Mouse (Mus musculus): ENCODE measurements around the gene Inafm2. TPM values are rescaled to one million over a fixed set of nuclear protein-coding genes. Genes with fewer than 3 reads are reported as not detected.
A peak's percentile ranks its signal among the peaks of the same experiment; 100 is the strongest.

Inafm2 gene
- polyA plus RNA-seq, 1 experiment from 2014 or later, result 23.1 TPM

DNA sequence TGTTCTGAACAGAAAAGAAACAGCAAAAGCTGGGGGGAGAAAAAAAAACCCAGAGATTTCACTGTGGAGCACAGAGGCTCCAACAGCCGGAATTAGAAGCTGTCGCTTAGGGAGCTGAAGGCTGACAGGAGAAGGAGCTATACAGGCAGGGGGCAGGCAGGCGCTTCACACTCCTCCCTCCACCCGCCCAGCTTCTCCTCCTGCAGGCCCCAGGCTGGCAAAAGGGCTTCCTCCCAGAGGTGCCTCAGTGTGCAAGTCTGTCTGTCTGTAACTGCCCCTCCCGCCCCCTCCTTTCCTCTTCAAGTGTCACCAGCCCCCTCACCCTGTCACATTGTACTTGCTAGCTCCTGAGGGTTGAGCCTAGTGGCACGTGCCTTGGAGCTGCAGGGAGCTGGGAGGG is 39.1 kb upstream of the Inafm2 start:
- Histone ChIP-seq H3K4me1 (peaks cover 36% of the 10 kb centered on the region), H3K4me3 (replicated peaks) (no peak overlapping the region), H3K9ac (no peak overlapping the region), H3K9me3 (no peaks in the 10 kb centered on the region), H3K27me3 (replicated peaks) (peaks cover 97% of the 10 kb centered on the region), H3K27ac (no peak overlapping the region), H3K36me3 (no peaks in the 10 kb centered on the region), H3K4me2 (no peak overlapping the region)
- ATAC-seq (ENCODE audit: insufficient read depth, low FRiP score, low read depth), result no peak
- 17% methylated on average over 6 of the region's 6 CpGs for WGBS

DNA sequence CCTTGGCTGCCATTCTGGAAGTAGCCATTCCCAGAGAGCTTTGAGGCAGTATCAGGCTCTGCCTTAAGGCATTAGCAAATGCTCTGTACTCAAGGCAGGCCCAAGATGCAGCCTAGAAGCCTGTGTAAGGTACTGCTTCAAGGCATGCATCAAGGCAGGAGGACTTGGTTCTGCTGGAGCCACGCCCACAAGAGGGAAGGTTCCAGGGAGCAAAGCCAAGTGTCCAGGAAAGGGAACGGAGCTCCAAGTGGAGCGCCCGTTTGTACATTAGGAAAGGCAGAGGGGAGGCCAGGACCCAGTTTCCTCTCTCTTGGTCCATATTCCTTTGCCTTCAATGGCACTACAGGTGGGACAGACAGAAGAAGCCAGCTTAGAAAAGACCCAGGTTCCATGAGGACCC is 37.1 kb upstream of the Inafm2 start:
- 66% methylated on average over 4 of the region's 4 CpGs for WGBS
- peaks cover 96% of the 10 kb centered on the region for H3K27me3 ChIP-seq (replicated peaks)
- H3K36me3 ChIP-seq, result no peaks in the 10 kb centered on the region
- no peak overlapping the region for H3K27ac ChIP-seq
- H3K4me3 ChIP-seq (replicated peaks), result no peak overlapping the region
- no peak overlapping the region for H3K9ac ChIP-seq
- H3K4me2 ChIP-seq, result no peak overlapping the region
- H3K9me3 ChIP-seq, result no peaks in the 10 kb centered on the region
- peaks cover 23% of the 10 kb centered on the region for H3K4me1 ChIP-seq
- ATAC-seq (ENCODE audit: insufficient read depth, low FRiP score, low read depth), result no peak

DNA sequence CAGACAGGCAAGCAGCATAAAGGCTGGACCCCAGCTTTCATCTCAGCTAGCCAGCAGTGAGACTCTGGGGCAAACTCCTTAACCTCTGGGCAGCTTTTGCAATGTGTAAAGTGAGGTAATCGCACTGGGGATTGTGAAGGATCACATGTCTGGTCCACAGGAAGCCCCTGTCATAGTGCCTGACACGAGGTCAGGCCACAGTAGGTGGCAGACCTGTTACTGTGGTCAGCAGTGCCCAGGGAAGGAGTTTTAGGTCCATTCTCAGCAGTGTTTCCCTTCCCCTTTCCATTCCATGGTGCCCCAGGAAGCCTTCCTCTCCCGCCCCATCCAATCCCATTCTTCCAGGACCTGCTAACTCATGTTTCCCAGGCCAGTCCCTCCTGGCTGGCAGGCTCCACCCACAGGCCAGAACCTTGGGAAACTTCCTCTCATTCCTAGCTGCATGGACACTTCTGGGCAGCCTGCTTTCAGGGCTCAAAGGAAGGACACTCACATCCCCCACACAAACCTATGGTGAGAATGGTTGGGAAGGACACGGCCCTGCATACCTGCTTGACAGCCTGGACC is 35.8 kb upstream of the Inafm2 start:
- ATAC-seq (ENCODE audit: insufficient read depth, low FRiP score, low read depth), result no peak
- no peak overlapping the region for H3K4me2 ChIP-seq
- H3K9ac ChIP-seq, result no peak overlapping the region
- peaks cover 13% of the 10 kb centered on the region; the same call in 1 of the 2 replicates for H3K4me1 ChIP-seq
- H3K27ac ChIP-seq, result no peak overlapping the region
- H3K27me3 ChIP-seq (replicated peaks), result peaks cover 87% of the 10 kb centered on the region
- H3K9me3 ChIP-seq, result no peaks in the 10 kb centered on the region
- H3K36me3 ChIP-seq, result no peaks in the 10 kb centered on the region
- WGBS, result 47% methylated on average over 4 of the region's 4 CpGs
- H3K4me3 ChIP-seq (replicated peaks), result no peak overlapping the region

DNA sequence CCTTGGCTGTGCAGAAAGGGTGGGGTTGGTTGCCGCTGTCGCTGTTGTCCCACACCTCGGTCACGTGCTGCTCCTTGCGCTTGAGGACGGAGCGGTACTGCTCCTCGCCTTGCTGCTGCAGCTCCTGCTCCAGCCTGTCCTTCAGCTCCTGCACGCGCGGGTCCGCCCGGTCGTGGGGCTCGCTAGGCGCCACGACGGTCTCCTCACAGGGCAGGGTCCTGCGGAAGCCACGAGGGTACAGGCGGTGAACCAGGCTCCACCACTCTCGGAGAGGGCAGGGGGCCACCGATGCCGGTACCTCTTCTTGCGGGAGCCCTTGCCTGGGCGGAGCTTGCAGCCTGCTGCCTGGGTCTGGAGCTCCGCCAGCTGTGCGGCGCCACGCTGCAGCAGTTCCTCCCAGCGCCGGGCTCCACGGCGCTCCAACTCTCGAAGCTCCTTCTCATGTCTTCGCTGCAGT is 34.5 kb upstream of the Inafm2 start:
- Histone ChIP-seq H3K4me3 (replicated peaks) (peak overlapping the region; percentile 39), H3K9me3 (no peaks in the 10 kb centered on the region), H3K27ac (no peak overlapping the region), H3K9ac (peak overlapping the region; percentile 2; the same call in 1 of the 2 replicates), H3K4me1 (peaks cover 13% of the 10 kb centered on the region; the same call in 1 of the 2 replicates), H3K4me2 (peak overlapping the region; percentile 86), H3K27me3 (replicated peaks) (peaks cover 74% of the 10 kb centered on the region), H3K36me3 (no peaks in the 10 kb centered on the region)
- ATAC-seq (ENCODE audit: insufficient read depth, low FRiP score, low read depth), result peak; percentile 68
- WGBS, result 1% methylated on average over 36 of the region's 36 CpGs

DNA sequence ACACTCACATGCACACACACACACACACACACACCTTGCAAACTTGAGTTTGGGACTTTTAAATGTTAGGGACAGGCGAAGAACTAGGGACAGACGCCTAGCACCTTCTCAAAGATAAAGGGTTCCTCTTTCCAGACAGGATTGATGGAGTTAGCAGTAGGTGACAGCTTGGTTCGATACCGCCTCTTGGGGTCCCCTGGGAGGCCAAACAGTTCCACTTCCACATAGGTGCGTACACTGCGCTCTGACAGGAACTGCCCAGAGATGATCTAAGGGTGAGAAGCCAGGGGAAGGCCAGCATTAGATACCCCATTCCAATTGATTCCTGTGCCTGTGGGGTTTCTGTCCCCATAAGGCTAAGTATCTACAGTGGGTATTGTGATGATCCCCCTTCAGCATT is 31.9 kb upstream of the Inafm2 start:
- H3K36me3 ChIP-seq, result no peaks in the 10 kb centered on the region
- no peak overlapping the region for H3K27ac ChIP-seq
- no peak overlapping the region for H3K4me3 ChIP-seq (replicated peaks)
- no peak overlapping the region for H3K9ac ChIP-seq
- peaks cover 50% of the 10 kb centered on the region for H3K27me3 ChIP-seq (replicated peaks)
- ATAC-seq (ENCODE audit: insufficient read depth, low FRiP score, low read depth), result no peak
- H3K4me1 ChIP-seq, result peaks cover 13% of the 10 kb centered on the region; the same call in 1 of the 2 replicates
- H3K9me3 ChIP-seq, result no peaks in the 10 kb centered on the region
- no peak overlapping the region for H3K4me2 ChIP-seq
- 77% methylated on average over 6 of the region's 6 CpGs for WGBS

DNA sequence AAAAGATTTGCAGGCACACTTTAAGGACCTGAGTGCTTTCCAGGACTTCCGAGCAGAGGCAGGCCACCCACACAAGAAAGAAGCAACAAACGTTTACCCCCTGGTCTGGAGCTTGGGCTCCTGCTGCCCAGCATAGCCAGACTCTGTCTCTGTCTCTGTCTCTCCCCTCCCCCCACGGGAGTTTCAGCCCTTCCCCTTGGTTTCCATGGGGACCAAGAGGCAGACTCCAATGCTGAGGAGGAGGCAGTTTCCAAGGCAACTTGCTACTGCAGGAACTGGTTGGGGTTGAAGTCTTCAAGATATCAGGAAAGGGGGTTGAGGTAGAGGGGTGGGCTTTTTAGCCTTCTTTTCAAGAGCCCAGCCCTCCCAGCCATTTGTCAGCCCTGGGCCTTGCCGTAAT is 31.3 kb upstream of the Inafm2 start:
- Histone ChIP-seq H3K27me3 (replicated peaks) (peaks cover 44% of the 10 kb centered on the region), H3K4me2 (no peak overlapping the region), H3K9ac (no peak overlapping the region), H3K9me3 (no peaks in the 10 kb centered on the region), H3K27ac (no peak overlapping the region), H3K4me3 (replicated peaks) (no peak overlapping the region), H3K36me3 (no peaks in the 10 kb centered on the region), H3K4me1 (peaks cover 13% of the 10 kb centered on the region; the same call in 1 of the 2 replicates)
- no peak for ATAC-seq (ENCODE audit: insufficient read depth, low FRiP score, low read depth)
- WGBS, result 48% methylated on average over 4 of the region's 4 CpGs

DNA sequence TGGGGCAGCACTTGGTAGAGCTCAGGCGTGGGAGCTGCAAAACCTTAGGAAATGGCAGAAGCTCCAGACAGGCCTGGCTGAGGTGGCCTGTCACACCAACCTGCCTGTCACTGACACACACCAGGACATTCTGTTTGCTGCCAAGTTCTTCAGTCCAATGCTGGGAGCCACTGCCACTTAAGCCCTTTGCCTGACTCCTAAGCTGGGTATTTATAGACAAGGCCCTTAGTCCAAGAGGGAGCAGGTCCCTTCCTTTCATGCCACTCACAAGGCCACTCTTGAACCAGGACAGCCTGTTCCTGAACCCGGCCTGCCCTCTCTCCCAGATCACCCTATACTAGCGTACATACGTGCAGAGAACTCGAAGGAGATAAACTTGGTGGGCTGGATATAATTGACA is 28.9 kb upstream of the Inafm2 start:
- Histone ChIP-seq H3K9ac (no peak overlapping the region), H3K27ac (no peak overlapping the region), H3K9me3 (no peaks in the 10 kb centered on the region), H3K36me3 (no peaks in the 10 kb centered on the region), H3K27me3 (replicated peaks) (peaks cover 20% of the 10 kb centered on the region), H3K4me2 (no peak overlapping the region), H3K4me3 (replicated peaks) (no peak overlapping the region), H3K4me1 (no peaks in the 10 kb centered on the region; the same call in 1 of the 2 replicates)
- no peak for ATAC-seq (ENCODE audit: insufficient read depth, low FRiP score, low read depth)
- 88% methylated on average over 5 of the region's 5 CpGs for WGBS

DNA sequence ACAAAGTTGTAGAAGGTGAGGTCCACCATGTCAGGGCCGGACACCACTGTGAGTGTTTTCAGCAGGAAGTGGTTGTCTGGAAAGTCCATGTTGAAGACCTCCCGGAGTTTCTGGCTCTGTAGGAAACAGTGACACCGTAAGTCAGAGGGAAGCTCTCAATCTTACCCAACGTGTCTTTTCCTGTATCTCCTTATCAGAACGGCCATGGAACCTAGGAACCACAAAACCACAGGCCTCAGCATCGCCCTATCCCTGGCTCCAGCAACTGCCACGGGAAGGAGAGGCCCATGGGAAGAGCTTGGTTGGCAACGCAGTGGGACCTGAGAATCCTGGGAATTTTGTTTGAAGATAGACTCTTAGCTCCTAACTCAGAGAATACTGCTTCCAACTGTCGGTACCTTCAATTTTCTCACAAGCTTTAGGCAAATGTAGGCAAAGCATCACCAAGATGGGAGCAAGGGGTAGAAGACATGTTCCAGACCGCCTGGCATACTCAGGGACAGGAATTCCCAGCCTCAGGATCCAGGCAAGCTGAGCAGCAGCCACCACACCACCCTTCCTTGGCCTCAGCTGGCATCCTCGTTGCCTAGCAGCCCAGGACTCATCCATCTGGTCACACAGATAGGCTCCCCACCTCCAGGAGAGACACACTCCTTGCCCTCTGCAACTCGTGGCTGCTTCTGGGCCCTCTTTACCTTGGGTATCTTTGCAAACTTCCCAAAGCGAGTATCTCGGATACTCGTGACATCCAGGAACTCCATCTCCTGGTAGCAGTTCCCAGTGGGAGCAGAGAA is 21.7 kb upstream of the Inafm2 start:
- no peak overlapping the region for H3K9ac ChIP-seq
- H3K4me3 ChIP-seq (replicated peaks), result no peak overlapping the region
- no peaks in the 10 kb centered on the region for H3K36me3 ChIP-seq
- H3K27me3 ChIP-seq (replicated peaks), result 0 out of 2 replicates have a peak, but pooled peaks cover 6% of the 10 kb centered on the region
- no peak for ATAC-seq (ENCODE audit: insufficient read depth, low FRiP score, low read depth)
- WGBS, result 72% methylated on average over 15 of the region's 15 CpGs
- H3K4me1 ChIP-seq, result peaks cover 14% of the 10 kb centered on the region
- no peaks in the 10 kb centered on the region for H3K9me3 ChIP-seq
- no peak overlapping the region for H3K4me2 ChIP-seq
- H3K27ac ChIP-seq, result no peak overlapping the region

DNA sequence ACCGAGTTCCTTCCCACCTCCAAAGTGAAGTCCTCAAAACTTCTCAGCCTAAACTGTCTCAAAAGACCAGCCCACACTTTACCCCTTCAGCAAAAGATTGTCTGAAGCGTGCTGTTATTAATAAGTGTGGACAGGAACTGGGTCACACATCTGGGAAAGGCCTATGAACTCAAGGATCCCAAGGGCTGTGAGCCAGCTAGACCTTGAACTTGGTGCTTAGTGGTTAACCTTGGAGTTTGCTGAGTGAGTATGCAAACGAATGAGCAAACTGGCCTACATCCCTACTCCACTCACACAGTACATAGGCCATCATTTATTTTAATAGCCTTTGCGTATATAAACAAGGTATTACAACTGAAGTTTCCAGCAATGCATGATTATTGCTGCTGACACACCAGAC is 20.0 kb upstream of the Inafm2 start:
- Histone ChIP-seq H3K27ac (no peak overlapping the region), H3K9ac (no peak overlapping the region), H3K27me3 (replicated peaks) (0 out of 2 replicates have a peak, but pooled peaks cover 6% of the 10 kb centered on the region), H3K4me1 (peaks cover 28% of the 10 kb centered on the region), H3K4me3 (replicated peaks) (no peak overlapping the region), H3K4me2 (no peak overlapping the region), H3K36me3 (no peaks in the 10 kb centered on the region), H3K9me3 (no peaks in the 10 kb centered on the region)
- WGBS, result 70% methylated on average over 4 of the region's 4 CpGs
- ATAC-seq (ENCODE audit: insufficient read depth, low FRiP score, low read depth), result no peak

GRCm38 (mm10) chr2:118726873-118727272 is 18.7 kb upstream of the Inafm2 start:
- H3K4me2 ChIP-seq, result no peak overlapping the region
- no peaks in the 10 kb centered on the region for H3K9me3 ChIP-seq
- H3K9ac ChIP-seq, result no peak overlapping the region
- peaks cover 30% of the 10 kb centered on the region for H3K4me1 ChIP-seq
- no peak overlapping the region for H3K4me3 ChIP-seq (replicated peaks)
- no peak for ATAC-seq (ENCODE audit: insufficient read depth, low FRiP score, low read depth)
- no peaks in the 10 kb centered on the region for H3K36me3 ChIP-seq
- H3K27me3 ChIP-seq (replicated peaks), result 0 out of 2 replicates have a peak, but pooled peaks cover 6% of the 10 kb centered on the region
- whole genome bisulfite sequencing, result 87% methylated on average over 2 of the region's 2 CpGs
- no peak overlapping the region for H3K27ac ChIP-seq

DNA sequence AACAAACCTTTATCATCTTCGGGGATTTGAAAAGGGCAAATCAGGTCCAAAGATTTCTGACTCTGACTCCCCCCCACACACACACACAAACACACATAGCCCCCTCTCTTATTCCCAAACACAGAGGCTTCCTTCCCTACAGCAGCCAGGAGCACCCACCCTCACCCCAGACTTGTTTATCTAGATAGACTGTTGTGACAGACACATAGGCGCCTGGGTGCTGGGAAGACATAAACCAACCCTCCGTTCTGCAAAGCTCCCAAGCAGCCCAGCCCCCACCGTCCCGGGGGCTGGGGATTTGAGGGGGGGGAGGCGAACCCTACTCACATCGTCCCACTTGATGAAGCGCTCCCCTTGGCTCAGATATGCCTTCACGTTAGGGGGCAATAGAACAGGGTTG is 17.6 kb upstream of the Inafm2 start:
- 14% methylated on average over 9 of the region's 9 CpGs for WGBS
- no peak overlapping the region for H3K9ac ChIP-seq
- H3K4me1 ChIP-seq, result peaks cover 30% of the 10 kb centered on the region
- H3K27me3 ChIP-seq (replicated peaks), result 0 out of 2 replicates have a peak, but pooled peaks cover 6% of the 10 kb centered on the region
- H3K36me3 ChIP-seq, result no peaks in the 10 kb centered on the region
- peak; percentile 20; the same call in 1 of the 2 replicates for ATAC-seq (ENCODE audit: insufficient read depth, low FRiP score, low read depth)
- H3K9me3 ChIP-seq, result no peaks in the 10 kb centered on the region
- H3K4me2 ChIP-seq, result peak overlapping the region; percentile 37
- peak overlapping the region; percentile 41; the same call in 1 of the 2 replicates for H3K27ac ChIP-seq
- H3K4me3 ChIP-seq (replicated peaks), result peak overlapping the region; percentile 14; the same call in 1 of the 2 replicates

DNA sequence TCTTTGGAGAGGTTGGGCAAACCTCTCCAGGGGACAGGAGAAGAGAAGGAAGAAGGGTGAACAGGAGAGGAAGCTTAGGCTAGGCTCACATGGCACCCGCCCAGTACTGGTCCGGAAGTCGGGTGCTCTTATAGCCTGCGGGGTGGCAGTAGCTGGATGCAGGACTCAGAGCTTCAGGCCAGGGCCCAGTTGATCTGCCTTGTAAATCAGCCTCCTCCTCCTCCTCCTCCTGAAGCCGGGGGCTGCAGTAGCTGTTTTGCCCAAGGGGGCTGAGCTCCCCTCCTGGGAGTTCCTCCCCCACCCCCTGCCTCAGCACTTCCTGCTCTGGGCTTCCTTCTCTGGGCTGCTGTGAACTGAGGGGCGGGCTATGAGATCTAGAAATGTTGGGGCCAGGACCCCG is 17.2 kb upstream of the Inafm2 start, which contains the start of gene Plcb2:
TSS of gene Plcb2 (minus strand) at position 102 of the 400 bp plus-strand sequence.
- 0 out of 2 replicates have a peak, but pooled peaks cover 6% of the 10 kb centered on the region for H3K27me3 ChIP-seq (replicated peaks)

More for the DNA sequence above, 17.2 kb upstream of the Inafm2 start, which contains the start of gene Plcb2:
- H3K27ac ChIP-seq, result peak within 1 kb of the TSS; percentile 41; the same call in 1 of the 2 replicates
- ATAC-seq (ENCODE audit: insufficient read depth, low FRiP score, low read depth), result peak; percentile 54; the same call in 1 of the 2 replicates
- H3K4me3 ChIP-seq (replicated peaks), result peak within 1 kb of the TSS; percentile 14; the same call in 1 of the 2 replicates
- no peaks in the 10 kb centered on the region for H3K36me3 ChIP-seq
- H3K4me1 ChIP-seq, result peaks cover 30% of the 10 kb centered on the region
- peak within 1 kb of the TSS; percentile 37 for H3K4me2 ChIP-seq
- H3K9ac ChIP-seq, result no peak within 1 kb of the TSS
- 17% methylated on average over 7 of the region's 7 CpGs for WGBS
- no peaks in the 10 kb centered on the region for H3K9me3 ChIP-seq
